Mouse (Mus musculus) neural tube, embryonic 14.5 days (tissue): ENCODE data around the gene Myo1h. TPM values are rescaled to one million over a fixed set of nuclear protein-coding genes. Genes with fewer than 3 reads are reported as not detected.
A peak's percentile ranks its signal among the peaks of the same experiment; 100 is the strongest.

Experiments used
- ATAC-seq: fragments of 200-750 bp; cut with Nextera tagmentation; 2 replicates; pipeline ENCODE4 v1.8.0; 2017; ENCODE audit warnings: low read depth, mild to moderate bottlenecking, moderate TSS enrichment, moderate library complexity
- H3K27ac ChIP-seq: fragments of 300-500 bp; sonication (generic); 2 replicates; pipeline ENCODE4 v1.5.1; 2014; ENCODE audit warnings: low read depth, mild to moderate bottlenecking, control low read depth, low read length, moderate library complexity, mixed read lengths
- H3K27me3 ChIP-seq: fragments of 300-500 bp; sonication (generic); 2 replicates; pipeline ENCODE4 v1.6.1; 2014; ENCODE audit warnings: low read length; ENCODE audit not compliant: control insufficient read depth, insufficient read depth
- H3K36me3 ChIP-seq: fragments of 300-500 bp; sonication (generic); 2 replicates; pipeline ENCODE4 v1.6.1; 2014; ENCODE audit warnings: low read length, mixed read lengths; ENCODE audit not compliant: control insufficient read depth, insufficient read depth
- H3K4me1 ChIP-seq: fragments of 300-500 bp; sonication (generic); 2 replicates; pipeline ENCODE4 v1.6.1; 2014; ENCODE audit warnings: low read length; ENCODE audit not compliant: control insufficient read depth, insufficient read depth
- H3K4me2 ChIP-seq: fragments of 300-500 bp; sonication (generic); 2 replicates; pipeline ENCODE4 v1.6.1; 2014; ENCODE audit warnings: mild to moderate bottlenecking, low read depth, low read length, control low read depth
- H3K4me3 ChIP-seq: fragments of 300-500 bp; sonication (generic); 2 replicates; pipeline ENCODE4 v1.5.1; 2014; ENCODE audit warnings: low read depth, low read length, control low read depth, mixed read lengths
- H3K9ac ChIP-seq: fragments of 300-500 bp; sonication (generic); replicated peaks from 2 replicates; pipeline ENCODE4 v1.6.1; 2014; ENCODE audit warnings: low read depth, mild to moderate bottlenecking, control low read depth, low read length, mixed read lengths
- H3K9me3 ChIP-seq: fragments of 300-500 bp; sonication (generic); 2 replicates; pipeline ENCODE4 v1.6.1; 2016; ENCODE audit warnings: low read length; ENCODE audit not compliant: control insufficient read depth
- WGBS: fragments of 180-500 bp; shearing (Covaris S2); extraction: QIAGEN DNeasy Blood & Tissue Kit; methylation state at CpG from one replicate; pipeline ENCODE4 v1.1.7; 2014; 5-methylcytosine and 5-hydroxymethylcytosine counted together
- polyA plus RNA-seq: library from polyadenylated mRNA; unstranded; fragments of >200 nt; fragmentation: Nextera tagmentation; extraction: Ambion mirVana; gene quantifications from 2 replicates; pipeline ENCODE4 v1.2.1, GENCODE M21; 2014

Myo1h gene
- polyA plus RNA-seq, 1 experiment from 2014 or later: 0.75 TPM

DNA sequence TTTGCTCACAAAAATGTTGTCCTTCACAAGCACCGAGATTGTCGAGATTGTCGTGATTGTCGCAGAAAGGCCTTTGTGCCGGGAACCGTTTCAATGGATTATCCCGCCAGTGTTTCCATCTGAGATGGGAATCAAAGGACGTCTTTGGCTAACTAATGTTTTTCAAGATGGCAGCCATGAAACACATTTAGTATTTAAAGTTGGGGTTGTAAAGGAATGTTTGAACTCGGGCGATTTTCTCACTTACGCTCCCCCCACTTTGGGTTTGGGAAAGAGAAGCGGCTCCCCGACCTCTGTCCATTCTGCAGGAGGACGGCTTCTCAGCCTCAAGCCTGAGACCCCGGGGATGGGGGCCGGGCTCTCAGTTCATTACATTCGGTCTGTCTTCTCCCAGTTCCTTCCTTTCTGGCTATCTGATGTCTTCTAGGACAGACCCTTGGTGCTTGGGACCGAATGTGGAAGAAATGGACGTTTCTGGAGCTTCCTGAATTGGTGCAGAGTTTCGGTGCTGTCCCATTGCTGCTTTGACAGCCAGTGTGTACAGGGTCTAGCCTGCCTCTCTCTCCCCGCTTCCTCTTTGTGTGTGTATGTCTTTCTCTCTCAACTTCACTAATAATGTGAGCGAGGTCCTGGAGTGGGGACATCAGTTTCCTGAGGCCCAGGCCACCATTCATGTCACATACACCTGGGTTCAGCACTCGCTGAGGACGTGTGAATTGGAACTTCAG is 11.1 kb downstream of the Myo1h start:
- 0 out of 2 replicates have a peak, but pooled peaks cover 4% of the 10 kb centered on the region for H3K27me3 ChIP-seq

DNA sequence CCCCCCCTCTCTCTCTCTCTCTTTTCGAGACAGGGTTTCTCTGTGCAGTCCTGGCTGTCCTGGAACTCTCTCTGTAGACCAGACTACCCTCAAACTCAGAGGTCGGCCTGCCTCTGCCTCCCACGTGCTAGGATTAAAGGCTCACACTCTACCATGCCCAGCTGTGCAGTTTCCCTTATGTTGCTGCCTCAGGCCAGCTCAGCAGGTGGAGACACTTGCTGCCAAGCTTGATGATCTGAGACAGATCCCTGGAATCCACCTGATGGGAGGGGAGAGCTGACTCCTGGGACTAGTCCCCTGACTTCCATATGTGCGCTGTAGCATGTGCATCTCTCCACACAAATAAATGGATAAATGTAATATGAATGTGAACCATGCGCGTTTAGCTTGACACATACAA is 14.2 kb downstream of the Myo1h start:
- 77% methylated on average over 6 of the region's 6 CpGs for WGBS
- no peak for ATAC-seq
- Histone ChIP-seq H3K4me3 (no peak overlapping the region), H3K4me2 (no peak overlapping the region), H3K27me3 (0 out of 2 replicates have a peak, but pooled peaks cover 4% of the 10 kb centered on the region), H3K36me3 (no peaks in the 10 kb centered on the region), H3K9me3 (no peaks in the 10 kb centered on the region), H3K27ac (no peak overlapping the region), H3K9ac (no peak overlapping the region), H3K4me1 (peaks cover 7% of the 10 kb centered on the region; the same call in 1 of the 2 replicates)

More for the DNA sequence above, 11.1 kb downstream of the Myo1h start:
- 41% methylated on average over 24 of the region's 24 CpGs for WGBS
- Histone ChIP-seq H3K9ac (no peak overlapping the region), H3K4me1 (peaks cover 14% of the 10 kb centered on the region; the same call in 1 of the 2 replicates), H3K4me3 (no peak overlapping the region), H3K36me3 (no peaks in the 10 kb centered on the region), H3K9me3 (no peaks in the 10 kb centered on the region), H3K27ac (no peak overlapping the region), H3K4me2 (no peak overlapping the region)
- ATAC-seq: no peak

DNA sequence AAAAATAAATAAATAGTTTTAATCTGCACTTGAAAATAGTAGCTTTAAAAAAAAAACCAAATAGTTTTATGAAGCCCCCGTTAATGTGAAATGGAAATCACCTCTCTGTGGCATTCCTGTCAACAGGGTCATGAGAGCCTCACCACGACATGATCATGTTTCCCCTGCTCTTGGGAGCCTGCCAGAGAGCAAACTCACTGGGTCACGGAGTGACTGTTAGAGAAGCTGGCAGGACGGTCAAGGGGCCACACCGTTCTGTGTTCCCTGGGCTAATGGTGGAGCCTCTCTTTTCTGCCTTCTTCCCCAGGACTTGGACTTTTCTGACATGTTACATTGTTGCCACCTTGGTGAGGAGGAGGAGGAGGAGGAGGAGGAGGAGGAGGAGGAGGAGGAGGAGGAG is 17.5 kb downstream of the Myo1h start:
- Histone ChIP-seq H3K4me2 (no peak overlapping the region), H3K4me1 (no peaks in the 10 kb centered on the region), H3K9ac (no peak overlapping the region), H3K27ac (no peak overlapping the region), H3K4me3 (no peak overlapping the region), H3K9me3 (no peaks in the 10 kb centered on the region), H3K36me3 (no peaks in the 10 kb centered on the region), H3K27me3 (0 out of 2 replicates have a peak, but pooled peaks cover 4% of the 10 kb centered on the region)
- ATAC-seq: no peak
- 70% methylated on average over 5 of the region's 5 CpGs for WGBS

DNA sequence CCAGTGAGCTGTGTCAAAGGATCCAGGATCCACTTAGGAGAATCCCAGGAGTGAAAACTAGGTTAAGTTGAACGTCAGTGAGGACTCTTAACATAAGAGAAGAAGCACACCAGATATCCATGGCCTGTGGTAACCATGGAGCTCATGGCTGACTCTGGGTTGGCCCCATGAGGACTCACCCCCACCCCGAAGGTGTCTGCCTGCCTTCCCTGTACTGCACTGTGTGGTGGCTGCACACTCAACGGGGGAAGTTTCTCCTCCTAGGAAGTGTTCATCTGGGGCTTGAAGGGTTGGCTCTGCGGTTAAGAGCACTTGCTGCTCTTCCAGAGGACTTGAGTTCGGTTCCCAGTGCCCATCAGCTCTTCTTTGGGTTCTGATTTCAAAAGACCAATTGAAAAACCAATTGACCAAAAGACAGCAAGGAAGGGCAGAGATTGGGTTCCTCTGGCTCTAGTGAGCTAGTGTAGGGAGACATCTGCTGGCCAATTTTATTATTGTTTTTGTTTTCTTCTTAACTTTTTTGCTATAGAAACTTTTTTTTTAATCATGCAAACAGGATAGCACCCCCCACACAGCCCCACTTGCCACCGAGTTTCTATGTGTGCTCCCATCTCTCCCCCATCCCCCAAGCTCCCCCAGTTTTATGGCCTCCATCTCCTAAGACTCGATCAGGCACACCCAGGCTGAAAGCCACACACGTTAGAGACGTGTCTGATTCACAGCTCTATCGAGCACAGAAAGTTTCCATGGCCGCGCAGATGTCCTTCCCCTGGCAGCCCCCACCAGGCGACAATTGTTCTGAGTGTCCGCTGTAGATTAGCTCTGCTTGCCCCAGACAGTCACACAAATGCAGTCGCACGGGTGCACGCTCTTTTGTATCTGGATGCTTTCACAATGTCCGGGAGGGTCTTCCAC is 20.1 kb downstream of the Myo1h start:
- Histone ChIP-seq H3K4me3 (no peak overlapping the region), H3K36me3 (no peaks in the 10 kb centered on the region), H3K4me1 (no peaks in the 10 kb centered on the region), H3K9me3 (no peaks in the 10 kb centered on the region), H3K9ac (no peak overlapping the region), H3K4me2 (0 out of 2 replicates have a peak overlapping the region, but pooled peaks have one; percentile 14), H3K27me3 (no peaks in the 10 kb centered on the region), H3K27ac (no peak overlapping the region)
- no peak for ATAC-seq
- WGBS: 33% methylated on average over 18 of the region's 18 CpGs

DNA sequence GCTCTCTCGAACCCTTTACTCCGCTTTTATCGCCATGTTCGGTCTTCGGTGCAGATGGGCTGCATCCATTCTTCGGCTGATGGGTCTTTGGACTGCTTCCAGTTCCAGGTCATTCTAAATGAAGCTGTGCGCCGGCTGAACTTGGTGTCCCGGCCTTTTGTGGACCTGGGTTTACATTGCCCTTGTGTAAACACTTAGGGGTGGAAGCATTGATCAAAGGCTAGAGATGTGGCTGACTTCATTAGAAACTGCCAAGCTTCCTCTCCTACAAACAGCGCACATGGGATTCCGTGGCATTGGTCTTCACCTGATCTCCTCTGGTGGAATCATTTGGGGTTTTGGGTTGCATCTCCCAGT is 20.7 kb downstream of the Myo1h start:
- H3K9ac ChIP-seq: no peak overlapping the region
- 0 out of 2 replicates have a peak overlapping the region, but pooled peaks have one; percentile 14 for H3K4me2 ChIP-seq
- 37% methylated on average over 11 of the region's 11 CpGs for WGBS

DNA sequence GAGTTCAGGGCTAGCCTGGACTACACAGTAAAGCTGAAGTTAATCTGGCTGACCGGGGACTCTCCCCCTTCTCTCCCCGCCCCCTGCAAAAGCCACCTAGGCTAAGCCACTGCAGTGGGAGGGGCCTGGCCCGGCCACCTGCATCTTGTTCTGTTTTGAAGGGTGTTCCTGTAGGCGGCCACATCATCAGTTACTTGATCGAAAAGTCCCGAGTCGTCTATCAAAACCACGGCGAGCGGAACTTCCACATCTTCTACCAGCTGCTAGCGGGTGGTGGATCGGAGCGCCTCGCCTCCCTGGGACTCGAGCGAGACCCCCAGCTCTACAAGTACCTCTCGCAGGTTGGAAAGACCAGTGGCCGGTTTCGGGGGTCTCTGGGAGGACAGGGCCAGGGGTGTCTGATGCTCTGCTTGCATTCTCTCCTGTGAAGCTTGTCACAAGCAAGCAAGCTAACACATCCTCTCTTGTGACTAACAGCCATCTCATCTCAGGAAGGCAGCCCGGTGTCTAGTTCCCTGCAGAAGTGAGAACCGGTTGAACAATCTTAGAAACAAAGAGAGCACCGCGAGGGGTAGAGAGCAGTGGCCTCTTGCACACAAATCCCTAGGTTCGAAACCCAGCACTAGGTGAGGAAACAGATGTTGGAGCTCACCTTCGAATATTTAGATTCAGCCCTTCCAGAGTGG is 34.3 kb downstream of the Myo1h start:
- H3K27ac ChIP-seq: no peak overlapping the region
- 64% methylated on average over 25 of the region's 25 CpGs for WGBS
- no peak for ATAC-seq
- H3K27me3 ChIP-seq: no peaks in the 10 kb centered on the region
- H3K9ac ChIP-seq: no peak overlapping the region
- H3K9me3 ChIP-seq: no peaks in the 10 kb centered on the region
- H3K36me3 ChIP-seq: no peaks in the 10 kb centered on the region
- no peaks in the 10 kb centered on the region for H3K4me1 ChIP-seq
- H3K4me2 ChIP-seq: no peak overlapping the region
- H3K4me3 ChIP-seq: no peak overlapping the region

More for the DNA sequence above, 20.7 kb downstream of the Myo1h start:
- Histone ChIP-seq H3K27me3 (no peaks in the 10 kb centered on the region), H3K9me3 (no peaks in the 10 kb centered on the region), H3K4me1 (no peaks in the 10 kb centered on the region), H3K4me3 (no peak overlapping the region), H3K27ac (no peak overlapping the region), H3K36me3 (no peaks in the 10 kb centered on the region)
- ATAC-seq: no peak

DNA sequence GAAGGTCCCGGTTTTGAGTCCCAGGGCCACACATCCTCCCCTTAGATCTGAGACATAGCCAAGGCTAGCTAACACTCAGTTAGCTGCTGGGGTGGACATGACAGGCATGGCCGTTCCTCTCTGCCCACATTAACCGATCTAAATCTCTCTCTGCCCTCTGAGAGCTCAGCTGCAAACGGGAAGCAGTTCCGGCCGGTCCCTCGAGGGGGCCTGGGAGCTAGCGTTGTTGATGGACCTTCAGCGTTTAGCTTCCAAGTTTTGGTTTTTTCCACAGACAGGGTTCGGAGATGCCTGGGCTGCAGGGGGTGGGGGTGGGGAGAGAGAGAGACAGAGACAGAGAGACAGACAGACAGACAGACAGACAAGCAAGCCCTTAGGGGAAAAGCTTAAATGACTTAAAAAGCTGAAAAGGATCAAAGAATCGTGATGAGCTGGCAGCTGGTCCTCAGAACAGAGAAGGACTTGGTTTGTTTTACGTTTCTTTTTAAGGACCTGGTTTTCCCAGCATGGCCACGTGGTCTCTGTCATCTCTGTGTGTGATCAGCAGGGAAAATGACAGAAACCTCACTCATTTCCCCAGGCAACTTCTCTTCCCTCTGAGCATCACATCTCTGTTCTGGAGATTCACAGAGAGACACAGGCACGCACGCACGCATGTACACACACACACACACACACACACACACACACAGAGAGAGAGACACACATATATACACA is 35.0 kb downstream of the Myo1h start:
- no peak for ATAC-seq
- no peak overlapping the region for H3K4me3 ChIP-seq
- H3K27me3 ChIP-seq: no peaks in the 10 kb centered on the region
- 20% methylated on average over 16 of the region's 16 CpGs for WGBS
- H3K4me2 ChIP-seq: no peak overlapping the region
- no peak overlapping the region for H3K27ac ChIP-seq
- no peak overlapping the region for H3K9ac ChIP-seq
- H3K9me3 ChIP-seq: no peaks in the 10 kb centered on the region
- no peaks in the 10 kb centered on the region for H3K36me3 ChIP-seq
- H3K4me1 ChIP-seq: no peaks in the 10 kb centered on the region

DNA sequence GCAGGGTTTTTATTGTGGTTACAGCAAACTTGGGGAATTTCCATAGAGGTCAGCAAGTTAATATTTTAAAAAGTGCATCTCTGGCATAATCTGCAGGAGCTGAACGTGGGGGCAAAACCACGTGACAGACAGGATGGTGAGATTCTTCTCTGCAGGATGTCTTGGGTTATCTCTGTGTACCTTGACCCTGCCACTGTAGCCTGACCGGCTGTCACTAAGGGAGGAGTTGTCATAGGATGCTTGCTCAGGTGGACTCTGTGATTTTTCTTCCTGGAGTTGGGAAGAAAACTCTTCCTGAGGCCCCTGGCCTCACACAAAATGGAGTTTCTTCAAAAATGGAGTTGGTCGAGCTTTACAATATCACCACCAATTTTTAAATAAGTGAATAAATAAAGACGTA is 54.0 kb downstream of the Myo1h start:
- H3K27me3 ChIP-seq: no peaks in the 10 kb centered on the region
- 83% methylated on average over 5 of the region's 5 CpGs for WGBS
- no peak for ATAC-seq
- no peaks in the 10 kb centered on the region for H3K36me3 ChIP-seq
- H3K4me1 ChIP-seq: no peaks in the 10 kb centered on the region
- no peaks in the 10 kb centered on the region for H3K9me3 ChIP-seq
- no peak overlapping the region for H3K4me2 ChIP-seq
- H3K27ac ChIP-seq: no peak overlapping the region
- no peak overlapping the region for H3K4me3 ChIP-seq
- no peak overlapping the region for H3K9ac ChIP-seq
